Mouse (Mus musculus): ENCODE results near the gene Ugt1a6a. TPM values are rescaled to one million over a fixed set of nuclear protein-coding genes. Genes with fewer than 3 reads are reported as not detected.
A peak's percentile ranks its signal among the peaks of the same experiment; 100 is the strongest.
"Not testable (repeated sequence)": the region's sequence is repeated elsewhere in the genome, so short reads cannot be mapped to it uniquely, and the experiment has no call there.

The Ugt1a6a gene
- polyA plus RNA-seq, 1 experiment: 16.4 TPM

DNA sequence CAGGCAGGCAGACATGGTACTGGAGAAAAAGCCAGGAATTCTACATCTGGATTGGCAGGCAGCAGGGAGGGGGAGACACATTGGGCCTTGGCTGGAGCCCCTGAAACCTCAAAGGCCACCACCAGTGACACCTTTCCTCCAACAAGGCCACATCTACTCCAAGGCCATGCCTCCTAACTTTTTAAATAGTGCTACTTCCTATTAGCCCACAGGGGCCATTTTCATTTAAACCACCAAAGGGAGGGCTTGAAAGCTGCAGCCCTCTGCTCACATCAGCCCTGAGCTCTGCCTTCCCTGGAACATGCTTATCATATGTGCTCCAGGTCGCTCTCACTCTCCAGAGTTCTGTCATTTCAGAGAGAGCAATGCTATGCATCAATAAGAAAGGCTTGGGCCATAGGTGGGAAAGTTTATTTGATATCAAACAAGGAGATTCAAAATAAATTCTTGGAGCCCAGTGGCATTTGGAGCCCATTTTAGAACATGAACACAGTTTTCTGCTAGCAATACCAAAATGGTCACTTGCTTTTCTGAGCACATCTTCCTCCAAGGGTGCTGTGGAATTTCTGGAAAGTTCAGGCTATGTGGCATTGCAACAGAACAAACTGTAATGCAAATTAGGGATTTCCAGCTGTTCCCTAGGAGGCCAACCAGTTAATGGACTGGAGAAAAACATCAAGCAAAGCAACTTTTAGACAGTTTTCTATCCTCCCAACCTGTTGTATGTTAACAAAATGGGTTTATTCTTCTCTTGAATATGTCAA, 29.8 kb upstream of the Ugt1a6a start:
- Histone ChIP-seq H3K27ac (ENCODE audit: insufficient read depth, low read length) (no peak overlapping the region), H3K4me1 (ENCODE audit: control insufficient read depth, insufficient read depth, low read length) (peaks cover 4% of the 10 kb centered on the region), H3K4me3 (ENCODE audit: insufficient read depth, low read length) (no peak overlapping the region)
- no peak for TF ChIP-seq POLR2A (IDR thresholded peaks at IDR 0.05; ENCODE audit: low read depth, low read length)
- no peak for TF ChIP-seq CTCF (IDR thresholded peaks at IDR 0.05; ENCODE audit: borderline replicate concordance, insufficient read depth, low read length)

DNA sequence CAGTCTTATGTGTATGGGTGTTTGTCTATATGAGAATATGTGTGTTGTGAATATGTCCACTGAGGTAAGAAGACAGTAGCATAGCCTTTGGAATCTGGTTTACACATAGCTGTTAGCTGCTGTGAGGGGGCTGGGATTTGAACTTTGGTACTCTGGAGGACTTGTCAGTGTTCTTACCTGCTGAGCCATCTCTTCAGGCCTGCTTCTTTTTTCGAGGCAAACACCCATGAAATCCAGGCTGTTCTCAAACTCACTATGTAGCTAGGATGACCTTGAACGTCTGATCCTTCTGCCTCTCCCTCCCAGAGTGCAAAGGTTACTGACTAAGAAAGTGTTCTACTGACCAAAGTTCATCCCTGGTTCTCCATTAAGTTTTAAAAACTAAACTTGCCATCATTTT, 29.0 kb upstream of the Ugt1a6a start:
- TF ChIP-seq POLR2A (IDR thresholded peaks at IDR 0.05; ENCODE audit: low read depth, low read length) (no peak), CTCF (IDR thresholded peaks at IDR 0.05; ENCODE audit: borderline replicate concordance, insufficient read depth, low read length) (no peak)
- H3K4me3 ChIP-seq (ENCODE audit: insufficient read depth, low read length): no peak overlapping the region
- peaks cover 4% of the 10 kb centered on the region for H3K4me1 ChIP-seq (ENCODE audit: control insufficient read depth, insufficient read depth, low read length)
- H3K27ac ChIP-seq (ENCODE audit: insufficient read depth, low read length): no peak overlapping the region

DNA sequence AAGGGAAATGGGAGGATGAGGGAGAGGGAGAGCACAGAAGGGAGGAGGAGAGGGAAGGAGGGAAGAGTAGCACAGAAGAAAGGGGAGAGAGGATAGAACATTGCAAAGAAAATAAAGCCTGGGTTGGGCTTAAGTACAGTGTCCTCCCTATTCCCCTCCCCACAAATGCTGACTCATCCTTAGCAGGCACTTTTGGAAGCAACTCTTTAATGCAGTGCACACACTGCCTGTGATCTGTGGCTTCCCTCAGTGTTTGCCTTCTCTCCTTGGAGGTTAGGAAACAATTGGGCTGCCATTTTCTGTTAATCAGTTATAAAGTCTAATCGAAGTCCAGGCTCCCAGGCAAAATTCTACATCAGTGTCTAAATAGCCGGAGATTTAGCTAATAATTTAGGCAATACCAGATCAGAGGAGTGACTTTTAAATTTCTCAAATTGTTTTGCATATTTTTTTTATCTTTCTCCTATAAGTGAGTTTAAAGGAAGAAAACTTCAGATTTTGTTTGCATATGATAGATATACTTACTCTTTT, 25.5 kb upstream of the Ugt1a6a start:
- H3K27ac ChIP-seq (ENCODE audit: insufficient read depth, low read length); H3K4me3 ChIP-seq (ENCODE audit: insufficient read depth, low read length); H3K4me1 ChIP-seq (ENCODE audit: control insufficient read depth, insufficient read depth, low read length): not testable (repeated sequence)

- not testable (repeated sequence) for H3K4me3 ChIP-seq (ENCODE audit: insufficient read depth, low read length); H3K4me1 ChIP-seq (ENCODE audit: control insufficient read depth, insufficient read depth, low read length); H3K27ac ChIP-seq (ENCODE audit: insufficient read depth, low read length)
Observed at GRCm38 (mm10) chr1:88109604-88110003, 25.0 kb upstream of the Ugt1a6a start.

GRCm38 (mm10) chr1:88112769-88113168, 21.8 kb upstream of the Ugt1a6a start:
- H3K4me3 ChIP-seq (ENCODE audit: insufficient read depth, low read length): not testable (repeated sequence)

GRCm38 (mm10) chr1:88120550-88120949, 14.1 kb upstream of the Ugt1a6a start:
- H3K4me1 ChIP-seq (ENCODE audit: control insufficient read depth, insufficient read depth, low read length); H3K27ac ChIP-seq (ENCODE audit: insufficient read depth, low read length); H3K4me3 ChIP-seq (ENCODE audit: insufficient read depth, low read length): not testable (repeated sequence)

More at GRCm38 (mm10) chr1:88112769-88113168, 21.8 kb upstream of the Ugt1a6a start:
- H3K27ac ChIP-seq (ENCODE audit: insufficient read depth, low read length); H3K4me1 ChIP-seq (ENCODE audit: control insufficient read depth, insufficient read depth, low read length): not testable (repeated sequence)

GRCm38 (mm10) chr1:88121521-88121920, 13.1 kb upstream of the Ugt1a6a start:
- H3K27ac ChIP-seq (ENCODE audit: insufficient read depth, low read length); H3K4me3 ChIP-seq (ENCODE audit: insufficient read depth, low read length); H3K4me1 ChIP-seq (ENCODE audit: control insufficient read depth, insufficient read depth, low read length): not testable (repeated sequence)

GRCm38 (mm10) chr1:88125827-88126360, 8.7 kb upstream of the Ugt1a6a start:
- not testable (repeated sequence) for H3K4me1 ChIP-seq (ENCODE audit: control insufficient read depth, insufficient read depth, low read length); H3K27ac ChIP-seq (ENCODE audit: insufficient read depth, low read length); H3K4me3 ChIP-seq (ENCODE audit: insufficient read depth, low read length)
- peak; percentile 24; the same call in 1 of the 2 replicates for TF ChIP-seq CTCF (IDR thresholded peaks at IDR 0.05; ENCODE audit: borderline replicate concordance, insufficient read depth, low read length)

GRCm38 (mm10) chr1:88129091-88129490, 5.5 kb upstream of the Ugt1a6a start:
- not testable (repeated sequence) for H3K4me3 ChIP-seq (ENCODE audit: insufficient read depth, low read length); H3K4me1 ChIP-seq (ENCODE audit: control insufficient read depth, insufficient read depth, low read length)

DNA sequence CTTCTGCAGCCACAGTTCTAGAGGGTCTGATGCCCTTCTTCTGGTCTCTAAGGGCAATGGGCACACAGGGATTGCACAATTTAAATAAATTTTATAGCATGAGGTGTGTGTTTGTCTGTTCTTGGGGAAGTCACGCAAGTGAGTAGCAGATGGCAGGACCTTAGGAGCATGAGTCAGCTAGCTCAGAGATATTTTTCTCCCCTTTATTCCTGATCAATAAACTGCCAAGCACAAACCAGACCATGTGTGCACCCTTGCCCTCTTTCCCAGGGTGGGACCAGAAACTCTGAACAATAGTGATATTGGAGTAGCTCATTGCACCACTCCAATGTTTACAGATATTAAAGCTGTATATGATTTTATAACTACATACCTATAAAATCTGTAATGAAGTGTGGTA, 4.4 kb upstream of the Ugt1a6a start:
- H3K4me1 ChIP-seq (ENCODE audit: control insufficient read depth, insufficient read depth, low read length); H3K4me3 ChIP-seq (ENCODE audit: insufficient read depth, low read length); H3K27ac ChIP-seq (ENCODE audit: insufficient read depth, low read length): not testable (repeated sequence)

More at GRCm38 (mm10) chr1:88129091-88129490, 5.5 kb upstream of the Ugt1a6a start:
- not testable (repeated sequence) for H3K27ac ChIP-seq (ENCODE audit: insufficient read depth, low read length)

GRCm38 (mm10) chr1:88133908-88134456, 627 bp upstream of the Ugt1a6a start:
- Histone ChIP-seq H3K4me3 (ENCODE audit: insufficient read depth, low read length) (no peak overlapping the region), H3K27ac (ENCODE audit: insufficient read depth, low read length) (peak overlapping the region; percentile 76), H3K4me1 (ENCODE audit: control insufficient read depth, insufficient read depth, low read length) (no peaks in the 10 kb centered on the region)
- TF ChIP-seq POLR2A (IDR thresholded peaks at IDR 0.05; ENCODE audit: low read depth, low read length) (no peak), CTCF (IDR thresholded peaks at IDR 0.05; ENCODE audit: borderline replicate concordance, insufficient read depth, low read length) (no peak)

- H3K4me1 ChIP-seq (ENCODE audit: control insufficient read depth, insufficient read depth, low read length); H3K4me3 ChIP-seq (ENCODE audit: insufficient read depth, low read length): not testable (repeated sequence)
Observed at GRCm38 (mm10) chr1:88135229-88135904, 758 bp downstream of the Ugt1a6a start.

More at GRCm38 (mm10) chr1:88135229-88135904, 758 bp downstream of the Ugt1a6a start:
- H3K27ac ChIP-seq (ENCODE audit: insufficient read depth, low read length): peak overlapping the region; percentile 14
